Comparison of ENCODE assay signal across 13 mouse cellular contexts in genomic region chr9:77071676-77072075, GRCm38 (mm10). TPM values are rescaled to one million over a fixed set of nuclear protein-coding genes. Genes with fewer than 3 reads are reported as not detected.
"Had no signal": no experiment of that assay in that cellular context is flagged by ENCODE, and none has a peak within 500 bp of the region (broad histone marks: within the 10 kb centered on the region; RNA-seq: fewer than 3 reads in every experiment).

No protein-coding gene starts in this region.

- H3K9me3 ChIP-seq: limb, embryonic 10.5 days; liver, embryonic 13.5 days; lung, embryonic 15.5 days; midbrain, embryonic 13.5 days had no signal

- ATAC-seq: liver, postnatal 0 days; midbrain, embryonic 13.5 days had no signal

- H3K36me3 ChIP-seq: limb, embryonic 10.5 days; liver, embryonic 13.5 days; lung, embryonic 15.5 days; midbrain, embryonic 13.5 days had no signal

- H3K4me2 ChIP-seq: hindbrain, embryonic 14.5 days; liver, embryonic 13.5 days; lung, embryonic 15.5 days; midbrain, embryonic 13.5 days had no signal

- H3K9ac ChIP-seq: hindbrain, embryonic 14.5 days; liver, embryonic 13.5 days; liver, postnatal 0 days; lung, embryonic 15.5 days; midbrain, embryonic 13.5 days had no signal

- H3K4me3 ChIP-seq: layer of hippocampus, adult 2 months; left cerebral cortex, adult 2 months; limb, embryonic 10.5 days; liver, embryonic 13.5 days; lung, embryonic 15.5 days; midbrain, embryonic 13.5 days had no signal

- DNase-seq: liver, embryonic 13.5 days; liver, postnatal 0 days; right cerebral cortex, postnatal 14 days; thymus, postnatal 4 days had no signal

- H3K4me1 ChIP-seq: limb, embryonic 10.5 days; liver, embryonic 13.5 days; lung, embryonic 15.5 days; midbrain, embryonic 13.5 days had no signal

- H3K27ac ChIP-seq: hindbrain, embryonic 14.5 days; layer of hippocampus, adult 2 months; left cerebral cortex, adult 2 months; limb, embryonic 10.5 days; liver, embryonic 13.5 days; lung, embryonic 15.5 days; midbrain, embryonic 13.5 days had no signal

- H3K27me3 ChIP-seq: liver, embryonic 13.5 days; lung, embryonic 15.5 days; midbrain, embryonic 13.5 days had no signal

RNA-seq across cellular contexts. Expression of gene Tinag, which starts 26.1 kb away (rescaled TPM):
- total RNA-seq: layer of hippocampus, adult 2 months; megakaryocyte-erythroid progenitor cell, adult 5-6 weeks; midbrain, postnatal 0 days had no signal
- polyA plus RNA-seq: hindbrain, embryonic 14.5 days; limb, embryonic 10.5 days; liver, embryonic 13.5 days; liver, postnatal 0 days; midbrain, embryonic 13.5 days; midbrain, postnatal 0 days; neural tube, embryonic 14.5 days had no signal
